Mouse (Mus musculus) brain, embryonic 14.5 days (tissue): ENCODE measurements at regions not wholly inside any gene's neighbourhood (a gene's known extent, or its start where the extent isn't known, plus 50 kb on each side); places are given as distances from the start of the nearest gene placed in this dataset.

Experiments
- CTCF ChIP-seq: fragments of 200-500 bp; IDR thresholded peaks from 2 replicates; pipeline ENCODE4 v1.5.1; 2012; ENCODE audit warnings: inconsistent platforms, mild to moderate bottlenecking, moderate library complexity, borderline replicate concordance; ENCODE audit not compliant: insufficient read depth, insufficient read length; ENCODE audit errors: extremely low read depth
- POLR2A ChIP-seq: fragments of 200-500 bp; IDR thresholded peaks from 2 replicates; pipeline ENCODE4 v1.6.1; 2012; ENCODE audit warnings: mild to moderate bottlenecking, inconsistent platforms, borderline replicate concordance; ENCODE audit not compliant: poor library complexity, insufficient read depth, insufficient read length, severe bottlenecking; ENCODE audit errors: extremely low read depth

DNA sequence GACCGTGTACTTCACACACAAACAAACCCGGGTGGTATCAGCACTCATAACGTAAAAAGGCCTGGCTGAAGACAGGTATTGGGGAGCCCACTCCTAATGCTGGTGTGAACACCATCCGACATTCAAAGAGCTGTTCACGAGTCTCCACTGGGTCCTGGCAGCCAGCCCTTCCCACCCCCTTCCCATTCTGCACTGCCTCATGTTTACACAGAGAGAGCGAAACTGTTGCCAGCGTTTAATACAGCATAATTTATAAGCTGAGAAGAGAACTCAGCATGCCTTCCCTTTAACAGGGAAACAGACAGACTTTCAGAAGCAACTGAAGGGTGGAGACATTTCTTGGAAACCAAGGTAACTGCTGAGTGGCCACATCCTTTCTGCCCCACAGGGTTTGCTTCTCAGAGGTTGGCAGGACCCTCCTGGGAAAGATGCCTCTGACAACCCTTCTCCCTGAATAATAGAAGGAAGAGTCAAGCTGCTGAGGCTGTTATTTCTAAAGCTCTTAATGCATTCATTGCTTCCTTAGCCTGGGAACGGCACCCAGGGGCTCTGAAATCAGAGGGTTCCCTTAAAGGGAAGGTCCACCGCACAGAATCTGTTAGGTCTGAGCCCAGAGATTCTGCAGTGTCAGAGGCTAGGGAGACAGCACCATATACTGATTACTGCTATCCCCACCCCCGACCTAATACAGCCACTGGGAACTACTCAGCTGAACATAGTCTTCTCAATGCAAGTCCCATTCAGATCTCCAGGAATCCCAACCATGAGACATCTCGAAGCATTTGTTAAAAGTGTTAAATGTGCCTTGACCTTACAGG, 412.4 kb upstream of the Id4 start:
- TF ChIP-seq CTCF (no peak), POLR2A (no peak)
